Mouse (Mus musculus): ENCODE results near the gene Calm1. TPM values are rescaled to one million over a fixed set of nuclear protein-coding genes. Genes with fewer than 3 reads are reported as not detected.
"Not testable (repeated sequence)": the region's sequence is repeated elsewhere in the genome, so short reads cannot be mapped to it uniquely, and the experiment has no call there.

The Calm1 gene
- total and polyA plus RNA-seq, 3 experiments, result 524 to 3,339 (median 602) TPM

DNA sequence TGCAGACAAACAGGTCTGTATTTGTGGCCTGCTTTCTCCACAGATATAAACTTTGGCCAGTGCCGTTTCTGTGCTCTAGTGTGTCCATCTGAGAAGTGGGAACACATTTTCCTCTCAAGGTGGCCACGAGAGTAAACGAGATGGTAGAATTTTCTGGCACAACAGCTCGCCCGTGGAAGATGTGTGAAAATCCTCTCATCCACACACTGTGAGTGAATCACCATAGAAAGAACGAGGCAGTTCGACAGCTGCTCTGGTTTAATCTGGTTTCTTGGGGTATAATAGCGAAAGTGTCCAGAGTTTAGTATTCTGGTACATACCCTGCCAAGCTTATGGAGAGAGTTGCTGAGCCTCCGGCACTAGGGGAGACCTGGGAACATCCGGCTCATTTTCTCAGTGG is 14.9 kb downstream of the Calm1 start:
- Histone ChIP-seq H3K36me3 (ENCODE audit: control insufficient read depth in 1 of 2, insufficient read depth in 2 of 2, low read length in 2 of 2) (peaks cover 0 to 34% of the 10 kb centered on the region in 2 experiments; a peak in 2 of 4 replicates), H3K4me1 (ENCODE audit: control insufficient read depth in 1 of 2, insufficient read depth in 2 of 2, low read length in 2 of 2) (peaks cover 18 to 27% of the 10 kb centered on the region in 2 experiments), H3K9ac (ENCODE audit: control insufficient read depth, low read depth, low read length, poor library complexity, severe bottlenecking) (no peak overlapping the region), H3K9me3 (replicated peaks; ENCODE audit: insufficient read depth, low read length) (no peaks in the 10 kb centered on the region), H3K27ac (ENCODE audit: control insufficient read depth, low read depth, low read length) (no peak overlapping the region), H3K4me3 (ENCODE audit: control insufficient read depth in 1 of 2, insufficient read depth in 1 of 2, low read depth in 2 of 2, low read length in 2 of 2) (no peak overlapping the region), H3K27me3 (ENCODE audit: control insufficient read depth in 1 of 2, insufficient read depth in 2 of 2, low read length in 2 of 2) (no peaks in the 10 kb centered on the region), H3K79me2 (ENCODE audit: control insufficient read depth, insufficient read depth, low read length, poor library complexity) (no peaks in the 10 kb centered on the region)
- no peak for DNase-seq (ENCODE audit: low read depth, low spot score)
- TF ChIP-seq GATA1 (IDR thresholded peaks at IDR 0.05; ENCODE audit: low read depth, low read length), result no peak
- no peak for TF ChIP-seq NRF1 (IDR thresholded peaks at IDR 0.05; ENCODE audit: insufficient read depth, low read depth, low read length, poor library complexity, severe bottlenecking)
- TF ChIP-seq MEF2A (IDR thresholded peaks at IDR 0.05; ENCODE audit: extremely low read depth, insufficient replicate concordance, low read depth, low read length, poor library complexity, severe bottlenecking), result no peak
- TF ChIP-seq MAFK (IDR thresholded peaks at IDR 0.05; ENCODE audit: borderline replicate concordance, low read depth, low read length), result no peak

DNA sequence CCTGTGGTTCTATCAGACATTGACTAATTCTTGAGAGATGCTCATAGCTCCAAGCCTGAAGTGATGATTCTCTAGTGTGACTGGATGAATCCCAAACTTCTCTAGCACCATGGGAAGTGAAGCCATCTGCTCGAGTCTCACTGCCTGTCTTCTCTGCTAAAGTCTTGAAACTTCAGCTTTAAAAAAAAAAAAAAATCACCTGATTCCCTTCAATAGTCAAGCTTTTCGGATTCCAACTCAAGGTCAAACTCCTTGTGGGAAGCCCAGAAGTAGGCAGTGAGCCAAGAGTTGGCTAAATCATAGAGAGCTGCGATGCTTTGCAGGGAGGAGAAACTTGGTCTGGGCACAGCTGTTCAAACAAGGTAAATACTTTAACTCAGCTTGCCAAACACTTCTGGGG is 15.5 kb downstream of the Calm1 start:
- no peaks in the 10 kb centered on the region for H3K9me3 ChIP-seq (replicated peaks; ENCODE audit: insufficient read depth, low read length)
- H3K36me3 ChIP-seq (ENCODE audit: control insufficient read depth in 1 of 2, insufficient read depth in 2 of 2, low read length in 2 of 2), result peaks cover 0 to 28% of the 10 kb centered on the region in 2 experiments; a peak in 2 of 4 replicates
- no peaks in the 10 kb centered on the region for H3K79me2 ChIP-seq (ENCODE audit: control insufficient read depth, insufficient read depth, low read length, poor library complexity)
- H3K4me1 ChIP-seq (ENCODE audit: control insufficient read depth in 1 of 2, insufficient read depth in 2 of 2, low read length in 2 of 2), result peaks cover 14 to 23% of the 10 kb centered on the region in 2 experiments
- H3K4me3 ChIP-seq (ENCODE audit: control insufficient read depth in 1 of 2, insufficient read depth in 1 of 2, low read depth in 2 of 2, low read length in 2 of 2), result no peak overlapping the region
- H3K9ac ChIP-seq (ENCODE audit: control insufficient read depth, low read depth, low read length, poor library complexity, severe bottlenecking), result no peak overlapping the region
- no peak overlapping the region for H3K27ac ChIP-seq (ENCODE audit: control insufficient read depth, low read depth, low read length)
- no peak for DNase-seq (ENCODE audit: low read depth, low spot score)
- no peaks in the 10 kb centered on the region for H3K27me3 ChIP-seq (ENCODE audit: control insufficient read depth in 1 of 2, insufficient read depth in 2 of 2, low read length in 2 of 2)
- TF ChIP-seq MYC (IDR thresholded peaks at IDR 0.05; ENCODE audit: low read depth, low read length) (no peak), MYB (IDR thresholded peaks at IDR 0.05; ENCODE audit: low read depth, low read length) (no peak), ETS1 (IDR thresholded peaks at IDR 0.05; ENCODE audit: low read depth, low read length) (no peak), TCF12 (IDR thresholded peaks at IDR 0.05; ENCODE audit: low read depth, low read length) (no peak), MAX (IDR thresholded peaks at IDR 0.05; ENCODE audit: low read length) (no peak), CHD1 (IDR thresholded peaks at IDR 0.05; ENCODE audit: low read depth, low read length) (no peak)

GRCm38 (mm10) chr12:100217087-100217486 is 17.9 kb downstream of the Calm1 start:
- H3K27me3 ChIP-seq (ENCODE audit: control insufficient read depth in 1 of 2, insufficient read depth in 2 of 2, low read length in 2 of 2); H3K9me3 ChIP-seq (replicated peaks; ENCODE audit: insufficient read depth, low read length); H3K79me2 ChIP-seq (ENCODE audit: control insufficient read depth, insufficient read depth, low read length, poor library complexity); H3K9ac ChIP-seq (ENCODE audit: control insufficient read depth, low read depth, low read length, poor library complexity, severe bottlenecking); H3K27ac ChIP-seq (ENCODE audit: control insufficient read depth, low read depth, low read length); DNase-seq (ENCODE audit: low read depth, low spot score); H3K4me3 ChIP-seq (ENCODE audit: control insufficient read depth in 1 of 2, insufficient read depth in 1 of 2, low read depth in 2 of 2, low read length in 2 of 2); H3K36me3 ChIP-seq (ENCODE audit: control insufficient read depth in 1 of 2, insufficient read depth in 2 of 2, low read length in 2 of 2): not testable (repeated sequence)
- peaks cover 1 to 11% of the 10 kb centered on the region in 2 experiments for H3K4me1 ChIP-seq (ENCODE audit: control insufficient read depth in 1 of 2, insufficient read depth in 2 of 2, low read length in 2 of 2)

Data from MEL (cell line).